In the genomic region with DNA sequence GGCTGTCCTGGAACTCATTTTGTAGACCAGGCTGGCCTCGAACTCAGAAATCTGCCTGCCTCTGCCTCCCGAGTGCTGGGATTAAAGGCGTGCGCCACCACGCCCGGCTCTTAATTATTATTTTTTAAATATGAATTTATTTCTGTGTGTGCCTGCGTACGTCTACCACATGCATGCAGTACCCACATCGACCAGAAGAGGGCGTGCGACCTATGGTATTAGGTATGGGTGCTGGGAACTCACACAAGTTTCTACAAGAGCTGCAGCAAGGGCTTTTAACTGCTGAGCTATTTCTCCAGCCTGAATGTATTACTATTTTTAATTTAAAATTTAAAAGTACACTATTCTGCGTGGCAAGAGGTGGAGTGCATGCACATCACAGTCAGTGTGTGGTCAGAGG, we compare ENCODE assay signal across 9 mouse cellular contexts. TPM values are rescaled to one million over a fixed set of nuclear protein-coding genes. Genes with fewer than 3 reads are reported as not detected.
A peak's percentile ranks its signal among the peaks of the same experiment; 100 is the strongest.
DNase-seq lines count a peak whose midpoint lies in the region; ATAC-seq and TF ChIP-seq lines count a peak whose summit lies in the region.
"Had no signal": no experiment of that assay in that cellular context is flagged by ENCODE, and none has a peak within 500 bp of the region (broad histone marks: within the 10 kb centered on the region; RNA-seq: fewer than 3 reads in every experiment).

No protein-coding gene starts in this region.

- no peaks in the 10 kb centered on the region for H3K27me3 ChIP-seq in thymus, adult 2 months (ENCODE audit: control insufficient read depth, insufficient read depth, low read length)
- no peaks in the 10 kb centered on the region for H3K27me3 ChIP-seq in liver, postnatal 0 days (ENCODE audit: insufficient read depth, low read length)

- H3K9ac ChIP-seq in liver, postnatal 0 days (replicated peaks) = no peak overlapping the region

- no peak for ATAC-seq in liver, postnatal 0 days

- H3K4me3 ChIP-seq in thymus, adult 2 months (ENCODE audit: control insufficient read depth, insufficient read depth, low read length) = no peak overlapping the region
- H3K4me3 ChIP-seq in liver, postnatal 0 days (ENCODE audit: low read depth, low read length) = no peak overlapping the region

- peak; percentile 27 for DNase-seq in gastrocnemius, postnatal 10 days
- DNase-seq in gastrocnemius, postnatal 4 days (ENCODE audit: low spot score in 2 of 2) = no peak
- DNase-seq in thymus, adult 2 months = peak; percentile 27
- DNase-seq in thymus, adult 18-20 months = no peak
- DNase-seq in liver, postnatal 0 days = peak; percentile 58
- no peak for DNase-seq in frontal cortex, postnatal 10 days (ENCODE audit: low spot score in 2 of 2)
- no peak for DNase-seq in left cerebral cortex, adult 9 months (ENCODE audit: low spot score in 2 of 2)
- no peak for DNase-seq in gastrocnemius, postnatal 25 days

- H3K36me3 ChIP-seq in thymus, adult 2 months (ENCODE audit: control insufficient read depth, insufficient read depth, low read length) = no peaks in the 10 kb centered on the region
- no peaks in the 10 kb centered on the region for H3K36me3 ChIP-seq in liver, postnatal 0 days (replicated peaks; ENCODE audit: insufficient read depth, low read length)

- TF ChIP-seq POLR2A in thymus, adult 2 months (IDR thresholded peaks at IDR 0.05; ENCODE audit: control insufficient read depth, extremely low read depth, insufficient read depth, low read length, poor library complexity) = no peak

- 72% methylated on average over 12 of the region's 12 CpGs for WGBS in thymus, adult 2 months
- WGBS in liver, postnatal 0 days (ENCODE audit: insufficient replicate concordance) = 52% methylated on average over 12 of the region's 12 CpGs

- no peak for TF ChIP-seq CTCF in thymus, adult 2 months (IDR thresholded peaks at IDR 0.05; ENCODE audit: borderline replicate concordance, control insufficient read depth, extremely low read depth, insufficient read depth, low read length, poor library complexity)
- TF ChIP-seq CTCF in liver, postnatal 0 days (IDR thresholded peaks at IDR 0.05; ENCODE audit: low read depth) = peak; percentile 68

- H3K9me3 ChIP-seq in liver, postnatal 0 days (ENCODE audit: low read length) = no peaks in the 10 kb centered on the region

- no peak overlapping the region for H3K4me2 ChIP-seq in liver, postnatal 0 days (ENCODE audit: low read depth, low read length)

- peaks cover 6% of the 10 kb centered on the region for H3K4me1 ChIP-seq in thymus, adult 2 months (replicated peaks; ENCODE audit: control insufficient read depth, insufficient read depth, low read length)
- no peaks in the 10 kb centered on the region; the same call in 1 of the 2 replicates for H3K4me1 ChIP-seq in liver, postnatal 0 days (ENCODE audit: insufficient read depth)

- no peak overlapping the region for H3K27ac ChIP-seq in thymus, adult 2 months (ENCODE audit: control insufficient read depth, insufficient read depth, low read length)
- no peak overlapping the region for H3K27ac ChIP-seq in liver, postnatal 0 days (ENCODE audit: low read depth)

- TF ChIP-seq EP300 in liver, postnatal 0 days (IDR thresholded peaks at IDR 0.05; ENCODE audit: low read depth) = no peak

RNA-seq across cellular contexts. Expression of a gene that starts 15.3 kb away (rescaled TPM):
- total RNA-seq in gastrocnemius, postnatal 10 days (2021) = 10 to 100 TPM; 19.3 to 20.2 TPM
- total RNA-seq in gastrocnemius, postnatal 4 days (2021) = 10 to 100 TPM; 19.6 to 19.9 TPM
- polyA plus RNA-seq in thymus, adult 2 months (2012; rRNA removed) = 7.2 and 9.4 TPM in 2 replicates
- polyA plus RNA-seq in liver, postnatal 0 days (2015; fragmentation: Nextera tagmentation; extraction: Ambion mirVana) = 1.5 and 1.9 TPM in 2 replicates
- total RNA-seq in gastrocnemius, postnatal 25 days (2021) = 10 to 100 TPM; 21.5 to 25.5 TPM

RNA-seq across cellular contexts. Expression of a gene that starts 50.8 kb away (rescaled TPM):
- under 1 TPM in 1 of 2 experiments, not detected in 1; 0.34 TPM for total RNA-seq in gastrocnemius, postnatal 10 days (2021)
- total RNA-seq in gastrocnemius, postnatal 4 days (2021) = under 1 TPM in 1 of 2 experiments, not detected in 1; 0.88 TPM
- polyA plus RNA-seq in thymus, adult 2 months (2012; rRNA removed) = 0.26 TPM in 1 of 2 replicates, not detected in the other
- polyA plus RNA-seq in liver, postnatal 0 days (2015; fragmentation: Nextera tagmentation; extraction: Ambion mirVana) = 459 and 502 TPM in 2 replicates
- not detected for total RNA-seq in gastrocnemius, postnatal 25 days (2021)
- polyA plus RNA-seq: heart, embryonic 14.5 days had no signal

Comparison
In these comparisons a context has a peak if more than half of its experiments do, and no peak if none do; other contexts are left out.
1. DNase-seq: peak in gastrocnemius, postnatal 10 days (single experiment), thymus, adult 2 months (single experiment) and liver, postnatal 0 days (single experiment); none in gastrocnemius, postnatal 4 days (0 of 2), thymus, adult 18-20 months (0 of 2), frontal cortex, postnatal 10 days (0 of 2), left cerebral cortex, adult 9 months (0 of 2) and gastrocnemius, postnatal 25 days (single experiment).